Mouse (Mus musculus) CH12.LX (cell line): ENCODE data around the gene Snx21. TPM values are rescaled to one million over a fixed set of nuclear protein-coding genes. Genes with fewer than 3 reads are reported as not detected.
A peak's percentile ranks its signal among the peaks of the same experiment; 100 is the strongest.

ENCODE experiments used
- DNase-seq: peaks from one replicate; pipeline ENCODE4 v3.0.0-alpha.2; 2013; ENCODE audit errors: extremely low read depth
- H3K27ac ChIP-seq: 2 replicates; pipeline ENCODE4 v1.5.1; 2012; ENCODE audit warnings: low read depth, mild to moderate bottlenecking, control low read depth, moderate library complexity; ENCODE audit not compliant: insufficient read depth
- H3K27me3 ChIP-seq: replicated peaks from 2 replicates; pipeline ENCODE3; 2012; ENCODE audit warnings: inconsistent platforms
- H3K36me3 ChIP-seq, 2 experiments: replicated peaks in 1 of 2; 2 replicates each; pipeline versions ENCODE3 to v1.6.1; 2012; ENCODE audit warnings: inconsistent platforms in 1 of 2, low read length in 1 of 2, mild to moderate bottlenecking in 1 of 2, mixed read lengths in 1 of 2, moderate library complexity in 1 of 2; ENCODE audit not compliant: control insufficient read depth in 1 of 2, insufficient read depth in 1 of 2
- H3K4me1 ChIP-seq, 2 experiments: 2 replicates each; pipeline ENCODE4 v1.6.1; 2012; ENCODE audit warnings: inconsistent platforms in 1 of 2, moderate library complexity in 1 of 2; ENCODE audit not compliant: insufficient read depth in 2 of 2, control insufficient read depth in 1 of 2
- H3K4me2 ChIP-seq: 2 replicates; pipeline ENCODE4 v1.6.1; 2012; ENCODE audit warnings: low read depth, mild to moderate bottlenecking, control low read depth; ENCODE audit not compliant: poor library complexity, insufficient read depth, severe bottlenecking
- H3K4me3 ChIP-seq, 3 experiments: fragments of 150-350 bp in 1 of 3; sonication (generic) in 1 of 3; replicated peaks in 1 of 3; 2 replicates each; pipeline versions ENCODE3 to v1.5.1; 2011 to 2012; ENCODE audit warnings: low read depth in 2 of 3, low read length in 2 of 3, mild to moderate bottlenecking in 2 of 3, moderate library complexity in 2 of 3, control low read depth in 1 of 3, improper control_type of control experiment in 1 of 3, inconsistent platforms in 1 of 3, mixed read lengths in 1 of 3; ENCODE audit not compliant: poor library complexity in 1 of 3
- H3K79me2 ChIP-seq: replicated peaks from 2 replicates; pipeline ENCODE4 v1.6.1; 2012; ENCODE audit warnings: mild to moderate bottlenecking, moderate library complexity; ENCODE audit not compliant: control insufficient read depth, poor library complexity, insufficient read depth, severe bottlenecking; ENCODE audit errors: extremely low read depth
- H3K9ac ChIP-seq: 2 replicates; pipeline ENCODE4 v1.6.1; 2012; ENCODE audit warnings: low read depth, mild to moderate bottlenecking, control low read depth, moderate library complexity; ENCODE audit not compliant: insufficient read depth
- H3K9me3 ChIP-seq: replicated peaks from 2 replicates; pipeline ENCODE3; 2012; ENCODE audit warnings: low read length, inconsistent platforms, mixed read lengths
- BHLHE40 ChIP-seq: IDR thresholded peaks from 2 replicates; pipeline ENCODE4 v1.6.1; 2011; ENCODE audit warnings: mild to moderate bottlenecking, low read depth, low read length, improper control_type of control experiment
- CHD1 ChIP-seq: IDR thresholded peaks from 2 replicates; pipeline ENCODE4 v1.6.1; 2012; ENCODE audit warnings: low read depth, low read length, improper control_type of control experiment, inconsistent platforms
- CHD2 ChIP-seq: IDR thresholded peaks from 2 replicates; pipeline ENCODE4 v1.6.1; 2011; ENCODE audit warnings: low read length, improper control_type of control experiment
- CTCF ChIP-seq, 2 experiments: IDR thresholded peaks in 1 of 2; conservative IDR thresholded peaks in 1 of 2; 2 replicates each; pipeline ENCODE4 v1.5.1; 2011 to 2012; ENCODE audit warnings: low read depth in 2 of 2, low read length in 2 of 2, improper control_type of control experiment in 1 of 2, inconsistent platforms in 1 of 2, mild to moderate bottlenecking in 1 of 2, moderate library complexity in 1 of 2
- E2F4 ChIP-seq: IDR thresholded peaks from 2 replicates; pipeline ENCODE4 v1.6.1; 2011; ENCODE audit warnings: low read depth, low read length, improper control_type of control experiment; ENCODE audit not compliant: insufficient replicate concordance
- ELF1 ChIP-seq: IDR thresholded peaks from 2 replicates; pipeline ENCODE4 v1.6.1; 2014; ENCODE audit warnings: low read depth, mild to moderate bottlenecking, inconsistent platforms, low read length, improper control_type of control experiment
- EP300 ChIP-seq: IDR thresholded peaks from 2 replicates; pipeline ENCODE4 v1.6.1; 2011; ENCODE audit warnings: low read length, improper control_type of control experiment
- ETS1 ChIP-seq: conservative IDR thresholded peaks from 2 replicates; pipeline ENCODE4 v1.6.1; 2012; ENCODE audit warnings: low read depth, mild to moderate bottlenecking, inconsistent platforms, low read length, improper control_type of control experiment, moderate library complexity
- GABPA ChIP-seq: IDR thresholded peaks from 2 replicates; pipeline ENCODE4 v1.6.1; 2012; ENCODE audit warnings: low read depth, low read length, improper control_type of control experiment, inconsistent platforms; ENCODE audit not compliant: insufficient replicate concordance
- HCFC1 ChIP-seq: IDR thresholded peaks from 2 replicates; pipeline ENCODE4 v1.6.1; 2012; ENCODE audit warnings: low read depth, mild to moderate bottlenecking, inconsistent platforms, low read length, improper control_type of control experiment
- IRF4 ChIP-seq: IDR thresholded peaks from 2 replicates; pipeline ENCODE4 v1.6.1; 2014; ENCODE audit warnings: low read depth, mild to moderate bottlenecking, inconsistent platforms, low read length, improper control_type of control experiment
- JUN ChIP-seq: IDR thresholded peaks from 2 replicates; pipeline ENCODE4 v1.6.1; 2011; ENCODE audit warnings: low read depth, mild to moderate bottlenecking, low read length, improper control_type of control experiment, moderate library complexity; ENCODE audit not compliant: insufficient read depth
- JUND ChIP-seq: conservative IDR thresholded peaks from 2 replicates; pipeline ENCODE4 v1.6.1; 2011; ENCODE audit warnings: low read depth, low read length, improper control_type of control experiment
- KAT2A ChIP-seq: IDR thresholded peaks from 2 replicates; pipeline ENCODE4 v1.6.1; 2012; ENCODE audit warnings: low read length, improper control_type of control experiment, inconsistent platforms; ENCODE audit not compliant: insufficient replicate concordance
- MAFK ChIP-seq: IDR thresholded peaks from 2 replicates; pipeline ENCODE4 v1.6.1; 2011; ENCODE audit warnings: low read length, improper control_type of control experiment; ENCODE audit not compliant: insufficient replicate concordance
- MAX ChIP-seq: IDR thresholded peaks from 2 replicates; pipeline ENCODE4 v1.6.1; 2011; ENCODE audit warnings: low read length, improper control_type of control experiment
- MAZ ChIP-seq: IDR thresholded peaks from 2 replicates; pipeline ENCODE4 v1.6.1; 2012; ENCODE audit warnings: low read depth, mild to moderate bottlenecking, inconsistent platforms, low read length, improper control_type of control experiment, moderate library complexity
- MEF2A ChIP-seq: IDR thresholded peaks from 2 replicates; pipeline ENCODE4 v1.6.1; 2014; ENCODE audit warnings: low read depth, mild to moderate bottlenecking, inconsistent platforms, low read length, improper control_type of control experiment, borderline replicate concordance
- MXI1 ChIP-seq: IDR thresholded peaks from 2 replicates; pipeline ENCODE4 v1.6.1; 2011; ENCODE audit warnings: mild to moderate bottlenecking, low read depth, low read length, improper control_type of control experiment
- MYC ChIP-seq: IDR thresholded peaks from 2 replicates; pipeline ENCODE4 v1.6.1; 2011; ENCODE audit warnings: low read depth, mild to moderate bottlenecking, improper control_type of control experiment, low read length
- NELFE ChIP-seq: IDR thresholded peaks from 2 replicates; pipeline ENCODE4 v1.6.1; 2011; ENCODE audit warnings: low read depth, low read length, improper control_type of control experiment
- NRF1 ChIP-seq: IDR thresholded peaks from 2 replicates; pipeline ENCODE4 v1.6.1; 2014; ENCODE audit warnings: low read depth, mild to moderate bottlenecking, inconsistent platforms, low read length, improper control_type of control experiment, moderate library complexity
- PAX5 ChIP-seq: IDR thresholded peaks from 2 replicates; pipeline ENCODE4 v1.6.1; 2012; ENCODE audit warnings: low read length, inconsistent platforms, mixed read lengths
- POLR2A ChIP-seq: IDR thresholded peaks from 2 replicates; pipeline ENCODE4 v1.6.1; 2011; ENCODE audit warnings: low read depth, mild to moderate bottlenecking, improper control_type of control experiment, low read length
- POLR2AphosphoS2 ChIP-seq: IDR thresholded peaks from 2 replicates; pipeline ENCODE4 v1.6.1; 2011; ENCODE audit warnings: low read depth, low read length, improper control_type of control experiment
- RAD21 ChIP-seq: IDR thresholded peaks from 2 replicates; pipeline ENCODE4 v1.6.1; 2011; ENCODE audit warnings: low read depth, mild to moderate bottlenecking, low read length, improper control_type of control experiment, moderate library complexity
- RCOR1 ChIP-seq: conservative IDR thresholded peaks from 2 replicates; pipeline ENCODE4 v1.6.1; 2012; ENCODE audit warnings: low read depth, mild to moderate bottlenecking, inconsistent platforms, low read length, improper control_type of control experiment
- SIN3A ChIP-seq: IDR thresholded peaks from 2 replicates; pipeline ENCODE4 v1.6.1; 2012; ENCODE audit warnings: low read length, improper control_type of control experiment, inconsistent platforms
- SMC3 ChIP-seq: IDR thresholded peaks from 2 replicates; pipeline ENCODE4 v1.6.1; 2011; ENCODE audit warnings: low read depth, low read length, improper control_type of control experiment
- TBP ChIP-seq: conservative IDR thresholded peaks from 2 replicates; pipeline ENCODE4 v1.6.1; 2011; ENCODE audit warnings: low read depth, low read length, improper control_type of control experiment
- TCF12 ChIP-seq: IDR thresholded peaks from 2 replicates; pipeline ENCODE4 v1.6.1; 2014; ENCODE audit warnings: low read depth, mild to moderate bottlenecking, inconsistent platforms, low read length, improper control_type of control experiment
- UBTF ChIP-seq: IDR thresholded peaks from 2 replicates; pipeline ENCODE4 v1.6.1; 2012; ENCODE audit warnings: low read depth, mild to moderate bottlenecking, inconsistent platforms, low read length, improper control_type of control experiment, moderate library complexity
- USF1 ChIP-seq: IDR thresholded peaks from 2 replicates; pipeline ENCODE4 v1.6.1; 2014; ENCODE audit warnings: low read depth, mild to moderate bottlenecking, inconsistent platforms, low read length, improper control_type of control experiment
- USF2 ChIP-seq: conservative IDR thresholded peaks from 2 replicates; pipeline ENCODE4 v1.6.1; 2011; ENCODE audit warnings: low read depth, low read length, improper control_type of control experiment
- ZC3H11A ChIP-seq: IDR thresholded peaks from 2 replicates; pipeline ENCODE4 v1.6.1; 2012; ENCODE audit warnings: low read depth, mild to moderate bottlenecking, inconsistent platforms, low read length, improper control_type of control experiment
- ZKSCAN1 ChIP-seq: IDR thresholded peaks from 2 replicates; pipeline ENCODE4 v1.6.1; 2012; ENCODE audit warnings: low read depth, inconsistent platforms, low read length, improper control_type of control experiment, borderline replicate concordance
- ZMIZ1 ChIP-seq: IDR thresholded peaks from 2 replicates; pipeline ENCODE4 v1.6.1; 2012; ENCODE audit warnings: low read depth, mild to moderate bottlenecking, inconsistent platforms, low read length, improper control_type of control experiment
- ZNF384 ChIP-seq: IDR thresholded peaks from 2 replicates; pipeline ENCODE4 v1.6.1; 2012; ENCODE audit warnings: low read depth, low read length, improper control_type of control experiment, inconsistent platforms
- dilution Hi-C: fragments of 300-500 bp; cut with MboI; formaldehyde crosslinking; loops from 2 replicates; pipeline ENCODE4 v1.14.3; 2020; ENCODE audit warnings: low sequenced_read_pairs; ENCODE audit not compliant: extremely low pct_unique_long_range_greater_than_20kb, extremely low pct_ligation_motif_present
- in situ Hi-C: fragments of 300-500 bp; cut with MboI; formaldehyde crosslinking; loops from 3 replicates; pipeline ENCODE4 v1.14.3; 2019; ENCODE audit warnings: low sequenced_read_pairs, low pct_ligation_motif_present, low pct_unique_long_range_greater_than_20kb, mixed read lengths
- polyA plus RNA-seq: library from polyadenylated mRNA; unstranded; fragments of >175 nt; gene quantifications from 2 replicates; pipeline ENCODE4 v1.2.1, GENCODE M21; 2012; ENCODE audit warnings: low read depth; ENCODE audit not compliant: insufficient read length
- total RNA-seq, 2 experiments: library from RNA; depleted of rRNA; stranded (reverse); fragments of 300-350 nt in 1 of 2; fragments of >200 nt in 1 of 2; gene quantifications; 2 replicates each; pipeline ENCODE4 v1.2.3; 2012 to 2014

Gene Snx21
- total and polyA plus RNA-seq, 3 experiments = 0.71 to 3.3 (median 1.5) TPM

DNA sequence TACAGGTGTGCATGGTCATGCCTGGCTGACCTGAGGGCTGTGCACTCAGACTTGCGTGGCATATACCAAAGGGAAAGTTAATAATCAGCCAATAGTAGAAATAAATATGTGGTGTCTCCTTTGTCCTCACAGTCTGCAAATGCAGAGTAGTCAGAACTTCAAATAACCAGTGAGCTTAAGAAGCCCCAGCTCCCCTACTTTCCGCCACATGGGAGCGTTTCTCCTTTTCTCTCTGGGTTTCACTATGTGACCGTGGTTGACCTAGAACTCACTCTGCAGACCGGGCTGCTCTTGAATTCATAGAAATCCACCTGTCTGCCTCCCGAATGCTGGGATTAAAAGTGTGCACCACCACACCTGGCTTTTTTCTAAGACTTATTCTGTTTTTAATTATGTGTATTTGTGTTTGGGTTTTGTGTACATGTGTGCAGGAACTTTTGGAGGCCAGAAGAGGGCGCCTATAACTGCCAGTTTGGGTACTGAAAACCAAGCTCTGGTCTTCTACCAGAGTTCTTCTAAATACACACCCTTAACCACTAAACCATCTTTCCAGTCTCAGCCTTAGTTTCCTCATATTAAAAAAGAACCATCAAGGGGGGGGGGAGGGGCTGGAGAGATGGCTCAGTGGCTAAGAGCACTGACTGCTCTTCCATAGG, 1.6 kb upstream of the Snx21 start:
- H3K4me3 ChIP-seq = no peak overlapping the region
- H3K9me3 ChIP-seq = no peaks in the 10 kb centered on the region
- peaks cover 7 to 17% of the 10 kb centered on the region in 2 experiments for H3K4me1 ChIP-seq
- TF ChIP-seq TBP (no peak), IRF4 (no peak), MAX (0 out of 2 replicates have a peak, but pooled peaks have one; percentile 26), POLR2AphosphoS2 (no peak), NRF1 (no peak), ZKSCAN1 (no peak), KAT2A (no peak), BHLHE40 (no peak), GABPA (no peak), RAD21 (peak; percentile 36), PAX5 (no peak), JUND (no peak), ZNF384 (no peak), POLR2A (no peak), ZC3H11A (no peak), TCF12 (no peak), JUN (no peak), ZMIZ1 (no peak), MYC (peak; percentile 24; the same call in 1 of the 2 replicates), MXI1 (no peak), CHD2 (no peak), SMC3 (peak; percentile 34; the same call in 1 of the 2 replicates), RCOR1 (no peak), USF2 (no peak), MAZ (no peak), UBTF (no peak), E2F4 (no peak), CTCF (conservative IDR thresholded peaks at IDR 0.05 in 1 of 2, IDR thresholded peaks at IDR 0.05 in 1 of 2; ENCODE audit: low read depth in 2 of 2, low read length in 2 of 2) (peak in 1 of 2 experiments; percentile 66; a peak in 3 of 4 replicates), ETS1 (no peak), HCFC1 (no peak), ELF1 (no peak), SIN3A (no peak), CHD1 (no peak), MAFK (no peak), EP300 (no peak), NELFE (no peak), MEF2A (no peak), USF1 (no peak)
- H3K27ac ChIP-seq = no peak overlapping the region
- peaks cover 43% of the 10 kb centered on the region for H3K27me3 ChIP-seq
- no peak overlapping the region for H3K4me2 ChIP-seq
- in situ Hi-C loops = no loop called here
- dilution Hi-C loops = no loop called here
- H3K36me3 ChIP-seq = peaks cover 0 to 11% of the 10 kb centered on the region in 2 experiments
- H3K9ac ChIP-seq = no peak overlapping the region
- peak; percentile 55 for DNase-seq
- H3K79me2 ChIP-seq = no peaks in the 10 kb centered on the region
